Mouse (Mus musculus) frontal cortex, postnatal 10 days (tissue): ENCODE results near the gene Itgal.
"Not testable (repeated sequence)": the region's sequence is repeated elsewhere in the genome, so short reads cannot be mapped to it uniquely, and the experiment has no call there.

Experiments
- DNase-seq, 2 experiments: peaks; one replicate each; pipeline ENCODE4 v3.0.0; 2022; ENCODE audit warnings: low spot score in 2 of 2, mixed read lengths in 1 of 2

Gene Itgal

DNA sequence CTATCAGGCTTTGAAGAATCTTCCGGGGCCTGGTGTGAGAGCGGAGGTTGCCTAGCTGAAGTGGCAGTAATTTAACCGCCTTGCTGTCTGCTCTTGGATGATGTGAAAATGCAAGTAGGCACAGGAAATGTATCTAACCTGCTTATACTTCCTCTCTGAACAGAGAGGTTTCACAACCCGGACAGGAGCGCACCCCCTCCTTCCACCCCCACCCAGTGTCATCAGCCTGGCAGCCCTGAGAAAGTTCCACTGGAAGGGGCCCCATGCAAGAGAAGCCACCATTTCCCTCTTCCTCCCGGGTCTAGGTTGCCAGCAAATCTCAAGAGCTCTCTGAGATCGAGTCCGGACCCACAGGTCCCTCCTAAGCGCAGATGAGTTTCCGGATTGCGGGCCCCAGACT, at the start of gene Itgal:
Gene Itgal (plus strand): TSS at position 163 of the 400 bp plus-strand sequence.
- DNase-seq: no peak

DNA sequence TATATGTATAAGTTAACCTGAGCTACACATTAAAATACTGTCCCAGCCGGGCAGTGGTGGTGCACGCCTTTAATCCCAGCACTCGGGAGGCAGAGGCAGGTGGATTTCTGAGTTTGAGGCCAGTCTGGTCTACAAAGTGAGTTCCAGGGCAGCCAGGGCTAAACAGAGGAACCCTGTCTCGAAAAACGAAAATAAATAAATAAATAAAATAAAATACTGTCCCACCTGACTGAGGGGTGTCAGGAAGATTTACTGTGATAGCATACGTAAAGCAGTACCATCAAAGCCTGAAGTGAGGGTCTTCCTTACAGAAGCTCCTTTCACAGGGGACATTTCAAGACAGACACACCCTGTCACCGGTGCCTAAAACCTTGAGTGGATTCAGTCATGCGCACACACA, 45.5 kb upstream of the Itgal start:
- DNase-seq: not testable (repeated sequence)

DNA sequence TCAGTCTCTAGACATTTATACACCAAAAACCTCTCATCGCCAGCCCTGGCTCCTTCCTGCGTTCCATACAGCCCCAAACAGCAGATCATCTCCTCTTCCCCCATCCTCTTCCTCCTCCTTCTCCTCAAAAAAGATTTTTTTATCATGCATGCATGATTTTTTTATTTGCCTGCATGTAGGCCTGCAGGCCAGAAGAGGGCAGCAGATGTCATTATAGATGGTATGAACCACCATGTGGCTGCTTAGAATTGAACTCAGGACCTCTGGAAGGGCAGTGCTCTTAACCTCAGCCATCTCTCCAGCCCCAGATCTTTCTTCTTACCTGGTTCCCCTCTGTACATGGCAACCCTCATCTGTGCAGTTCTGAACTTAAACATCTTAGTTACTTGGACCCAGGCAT, 43.6 kb upstream of the Itgal start:
- DNase-seq: no peak

DNA sequence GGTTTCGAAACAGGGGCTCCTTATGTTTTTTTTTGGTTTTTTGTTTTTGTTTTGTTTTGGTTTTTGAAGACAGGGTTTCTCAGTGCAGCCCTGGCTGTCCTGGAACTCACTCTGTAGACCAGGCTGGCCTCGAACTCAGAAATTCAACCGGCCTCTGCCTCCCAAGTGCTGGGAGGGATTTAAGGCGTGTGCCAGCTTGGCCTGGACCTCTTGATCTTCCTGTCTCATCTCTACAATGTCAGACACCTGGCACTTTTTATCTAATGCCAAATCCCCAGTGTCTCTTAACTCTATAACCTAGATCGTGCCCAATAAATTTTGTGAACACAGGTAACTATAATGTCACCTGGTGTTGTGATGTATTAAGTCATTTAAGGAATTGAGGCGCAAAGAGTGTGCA, 42.7 kb upstream of the Itgal start:
- DNase-seq: no peak

DNA sequence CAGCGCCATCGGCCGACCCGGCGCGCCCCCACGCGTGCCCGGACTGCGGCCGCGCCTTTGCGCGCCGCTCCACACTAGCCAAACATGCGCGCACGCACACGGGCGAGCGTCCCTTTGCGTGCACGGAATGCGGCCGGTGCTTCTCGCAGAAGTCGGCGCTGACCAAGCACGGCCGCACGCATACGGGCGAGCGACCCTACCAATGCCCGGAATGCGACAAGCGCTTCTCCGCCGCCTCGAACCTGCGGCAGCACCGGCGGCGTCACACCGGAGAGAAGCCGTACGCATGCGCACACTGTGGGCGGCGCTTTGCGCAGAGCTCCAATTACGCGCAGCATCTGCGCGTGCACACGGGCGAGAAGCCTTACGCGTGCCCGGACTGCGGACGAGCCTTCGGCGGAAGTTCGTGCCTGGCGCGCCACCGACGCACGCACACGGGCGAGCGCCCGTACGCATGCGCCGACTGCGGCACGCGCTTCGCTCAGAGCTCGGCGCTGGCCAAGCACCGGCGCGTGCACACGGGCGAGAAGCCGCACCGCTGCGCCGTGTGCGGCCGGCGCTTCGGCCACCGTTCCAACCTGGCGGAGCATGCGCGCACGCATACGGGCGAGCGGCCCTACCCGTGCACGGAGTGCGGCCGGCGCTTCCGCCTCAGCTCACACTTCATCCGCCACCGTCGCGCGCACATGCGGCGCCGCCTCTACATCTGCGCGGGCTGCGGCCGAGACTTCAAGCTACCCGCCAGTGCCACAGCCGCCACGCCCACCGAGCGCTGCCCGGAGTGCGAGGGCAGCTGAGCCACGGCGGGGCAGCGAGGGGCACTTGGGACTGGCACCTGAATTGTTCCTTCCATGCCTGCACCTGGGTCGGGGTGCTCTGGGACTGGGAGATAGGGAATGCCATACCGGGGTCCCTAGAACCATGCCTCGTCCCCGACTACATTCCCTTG, 42.0 kb upstream of the Itgal start:
- peak; percentile 91 to 95 for DNase-seq

DNA sequence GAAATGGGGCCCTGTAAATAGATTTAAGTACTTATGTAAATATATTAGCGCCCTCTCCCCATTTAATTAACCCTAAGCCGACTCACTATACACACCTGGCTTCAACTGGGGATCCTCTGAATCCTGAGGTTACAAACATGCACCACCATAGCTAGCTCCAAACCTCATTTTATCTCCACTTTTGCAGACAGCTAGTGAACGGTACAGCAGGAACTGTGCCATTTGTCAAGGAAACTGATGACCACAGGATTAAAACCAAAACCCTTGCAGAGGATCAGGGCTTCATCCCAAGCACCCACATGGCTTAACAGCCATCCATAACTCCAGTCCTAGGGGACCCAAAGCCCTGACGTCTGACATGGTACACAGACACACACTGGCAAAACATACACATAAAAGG, 41.1 kb upstream of the Itgal start:
- no peak for DNase-seq

DNA sequence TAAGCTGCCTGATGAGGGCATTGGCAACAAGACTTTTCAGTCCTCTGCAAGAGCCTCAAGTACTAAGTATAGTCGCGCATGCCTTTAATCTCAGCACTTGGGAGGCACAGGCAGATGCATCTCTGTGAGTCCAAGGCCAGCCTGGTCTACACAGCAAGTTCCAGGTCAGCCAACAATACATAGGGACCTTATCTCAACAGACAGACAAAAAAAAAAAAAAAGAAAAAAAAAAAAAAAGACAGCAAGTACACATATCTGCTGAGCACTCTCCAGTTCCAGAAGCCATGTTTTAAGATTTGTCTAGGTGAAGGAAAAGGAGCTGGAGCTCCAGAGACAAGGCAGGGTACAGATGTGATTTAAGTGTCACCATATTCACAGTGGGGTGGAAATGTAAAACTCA, 40.1 kb upstream of the Itgal start:
- no peak for DNase-seq

DNA sequence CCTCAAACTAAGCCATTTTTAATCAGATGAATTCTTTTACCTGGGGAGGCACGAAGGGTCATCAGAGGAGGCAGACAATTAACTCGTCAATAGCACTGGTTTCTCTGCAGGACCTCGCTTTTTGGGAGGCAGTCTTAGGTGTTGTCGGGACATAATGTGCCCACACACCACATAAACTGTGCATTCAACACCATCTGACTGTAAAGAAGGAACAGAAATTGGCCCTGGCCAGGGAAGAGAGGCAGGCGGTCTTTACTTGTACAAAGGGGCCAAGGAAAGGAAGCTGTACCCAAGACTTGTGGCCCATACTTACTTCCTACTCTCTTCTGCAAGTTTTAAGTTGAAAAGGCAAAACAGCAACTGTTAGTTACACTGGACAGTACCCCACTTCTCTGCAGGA, 39.5 kb upstream of the Itgal start:
- DNase-seq: no peak

DNA sequence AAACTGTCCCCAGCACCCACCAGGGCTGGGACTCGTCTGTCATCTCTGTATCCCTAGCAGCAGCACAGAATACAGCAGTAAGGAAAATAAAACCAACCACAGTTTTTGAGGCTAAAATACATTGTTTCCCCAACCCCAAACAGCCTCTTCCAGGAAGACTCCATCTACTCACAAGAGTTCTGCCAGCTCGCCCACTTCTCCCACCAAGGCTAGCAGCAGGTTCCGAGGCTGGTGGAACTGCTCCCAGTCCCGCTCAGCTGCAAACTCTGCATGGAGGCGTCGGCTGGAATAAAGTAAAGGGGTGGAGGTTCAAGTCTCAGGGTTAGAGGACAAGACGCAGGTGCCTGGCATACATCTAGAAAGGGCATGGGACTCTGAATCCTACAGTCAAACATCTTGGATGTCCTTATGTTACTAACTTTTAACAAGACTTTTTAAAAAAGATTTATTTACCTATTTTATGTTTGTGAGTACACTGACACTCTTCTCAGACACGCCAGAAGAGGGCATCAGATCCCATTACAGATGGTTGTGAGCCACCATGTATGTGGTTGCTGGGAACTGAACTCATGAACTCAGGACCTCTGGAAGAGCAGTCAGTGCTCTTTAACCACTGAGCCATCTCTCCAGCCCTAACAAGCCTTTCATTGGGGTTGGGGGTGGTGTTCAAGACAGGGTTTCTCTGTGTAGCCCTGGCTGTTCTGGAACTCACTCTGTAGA, 36.7 kb upstream of the Itgal start:
- no peak for DNase-seq

DNA sequence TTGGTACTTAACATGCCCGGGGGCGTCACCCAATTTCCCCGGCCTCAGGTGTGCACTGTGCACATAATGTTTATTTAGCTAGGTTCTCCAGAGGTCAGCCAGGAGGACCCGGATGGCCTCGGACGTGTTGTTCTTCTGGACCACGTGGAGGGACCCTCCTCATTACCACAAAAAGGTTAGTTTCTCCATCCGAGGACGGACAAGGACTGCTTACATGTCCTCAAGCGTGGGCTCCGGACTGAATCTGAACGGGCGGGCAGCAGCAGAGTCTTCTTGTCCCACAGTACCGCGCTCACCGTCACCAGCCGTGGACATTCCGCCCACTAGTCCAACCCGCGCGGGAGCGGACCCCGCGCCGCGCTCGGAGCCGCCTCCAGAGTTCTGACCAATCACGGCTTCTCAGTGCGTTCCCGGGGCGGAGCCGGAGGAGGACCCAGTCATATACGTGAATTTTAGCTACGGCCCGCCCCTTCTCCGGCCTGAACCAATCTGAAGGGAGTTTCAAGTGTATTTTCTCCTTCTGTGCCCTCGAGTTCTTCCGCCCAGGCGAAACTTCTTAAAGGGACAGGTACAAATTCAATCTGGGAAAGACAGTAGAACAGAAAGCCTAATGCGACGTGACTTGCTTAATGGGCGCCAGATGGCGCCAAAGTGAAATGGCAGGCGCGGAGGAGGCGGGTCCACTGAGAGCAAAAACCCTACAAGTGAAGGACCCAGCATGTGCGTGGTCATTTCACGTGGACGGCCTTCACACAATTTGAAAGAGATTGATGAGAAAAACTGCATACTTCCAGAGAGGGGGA, 35.5 kb upstream of the Itgal start, which contains the start of gene Dctpp1:
Gene Dctpp1 (minus strand): TSS at position 401 of the 803 bp plus-strand sequence.
- DNase-seq: peak; percentile 97 to 98

DNA sequence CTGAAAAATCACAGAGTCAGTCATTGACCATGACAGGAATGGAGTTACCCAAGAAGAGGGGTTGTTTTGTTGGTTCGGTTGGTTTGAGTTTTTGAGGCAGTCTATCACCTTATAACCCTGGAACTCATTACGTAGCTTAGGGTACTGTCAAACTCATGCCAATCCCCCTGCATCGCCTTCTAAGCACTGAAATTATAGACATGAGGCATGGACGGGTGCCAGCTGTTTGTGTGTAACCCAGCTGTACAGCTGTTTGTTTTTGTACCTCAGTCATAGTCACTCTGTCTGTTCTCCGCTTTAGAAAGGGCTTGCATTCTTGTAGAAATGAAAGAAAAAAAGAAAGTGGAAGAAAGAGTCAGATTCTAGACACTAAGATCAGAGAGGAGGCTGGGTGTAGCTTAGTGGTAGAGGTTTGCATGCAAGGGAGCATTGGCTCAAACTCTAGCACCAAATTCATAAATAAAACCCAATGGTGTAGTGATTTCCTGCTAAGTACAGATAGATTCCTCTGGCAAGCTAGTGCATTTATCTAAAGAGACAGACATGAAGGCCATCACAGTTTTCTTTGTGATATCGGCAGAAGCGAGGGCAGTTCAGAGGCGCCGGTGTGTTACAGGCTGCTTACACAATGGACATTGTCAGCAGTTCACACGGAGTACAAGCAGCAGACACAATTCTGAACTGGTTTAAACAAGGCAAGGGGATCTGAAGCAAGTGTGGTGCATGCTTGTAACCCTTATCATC, 33.7 kb upstream of the Itgal start:
- DNase-seq: no peak

DNA sequence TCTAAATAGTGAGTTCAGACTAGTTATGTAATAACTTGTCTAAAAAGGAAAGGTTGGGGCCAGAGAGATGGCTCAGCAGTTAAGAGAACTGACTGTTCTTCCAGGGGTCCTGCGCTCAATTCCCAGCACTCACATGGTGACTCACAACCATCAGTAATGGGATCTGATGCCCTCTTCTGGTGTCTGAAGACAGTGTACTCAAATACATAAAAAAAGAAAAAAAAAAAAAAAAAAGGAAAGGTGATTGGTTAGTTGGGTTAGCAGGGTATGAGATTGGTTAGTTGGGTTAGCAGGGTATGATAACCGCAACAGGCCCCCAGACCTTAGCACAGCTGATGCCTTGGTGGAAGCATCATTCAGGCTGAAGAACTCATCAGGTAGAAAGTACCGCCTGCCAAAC, 32.5 kb upstream of the Itgal start:
- no peak for DNase-seq

DNA sequence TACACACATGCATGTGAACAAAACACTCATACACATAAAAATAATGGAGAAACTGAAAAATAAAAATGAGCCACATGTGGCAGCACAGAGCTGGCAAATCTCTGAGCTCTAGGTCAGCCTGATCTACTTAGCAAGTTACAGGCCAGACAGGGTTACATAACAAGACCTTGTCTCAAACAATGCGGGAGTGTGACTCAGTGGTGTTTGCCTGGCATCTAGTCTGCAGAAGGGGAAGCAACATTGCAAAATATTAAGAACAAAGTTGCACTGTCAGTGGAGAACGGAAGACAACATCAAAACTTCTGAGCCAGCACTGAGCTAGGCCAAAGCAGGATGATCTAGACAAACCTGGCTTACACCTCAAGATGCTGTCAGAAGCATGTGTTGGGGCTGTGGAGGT, 25.8 kb upstream of the Itgal start:
- no peak for DNase-seq

DNA sequence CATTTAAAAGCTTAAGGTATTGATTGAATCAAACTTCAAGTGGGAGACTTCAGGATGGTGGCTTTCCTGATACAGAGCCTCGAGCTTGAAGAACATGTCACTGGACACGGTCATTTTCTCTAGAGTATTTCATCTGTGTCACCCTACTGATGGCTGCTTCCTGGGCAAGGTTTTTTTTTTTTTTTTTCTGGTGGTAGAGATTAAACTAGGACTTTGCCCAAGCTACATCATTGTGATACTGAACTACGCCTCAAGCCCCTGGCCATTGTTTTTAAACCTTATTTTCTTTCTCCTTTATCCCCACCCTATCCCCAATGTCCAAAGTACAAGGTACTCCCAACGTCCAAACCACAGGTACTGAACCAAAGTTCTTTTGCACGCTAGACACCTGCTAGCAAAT, 25.4 kb upstream of the Itgal start:
- no peak for DNase-seq

DNA sequence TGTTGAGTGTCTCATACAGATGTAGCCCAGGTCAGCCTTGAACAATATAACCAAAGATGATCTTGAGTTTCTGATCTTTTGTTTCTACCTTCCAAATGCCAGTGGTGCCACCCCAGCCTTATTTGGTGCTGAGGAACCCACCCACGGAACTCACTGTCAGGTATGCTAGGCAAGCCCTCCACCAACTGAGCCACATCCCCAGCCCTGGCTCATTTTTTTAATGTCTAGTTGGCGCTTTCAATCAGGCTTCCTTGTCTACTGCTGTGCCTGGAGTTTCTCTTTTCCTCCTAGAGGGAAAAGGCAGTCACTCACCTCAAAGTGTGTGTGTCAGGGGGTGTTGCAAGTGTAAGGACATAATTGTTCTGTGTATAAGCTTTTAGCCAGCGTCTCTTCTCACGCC, 25.0 kb upstream of the Itgal start:
- DNase-seq: no peak

DNA sequence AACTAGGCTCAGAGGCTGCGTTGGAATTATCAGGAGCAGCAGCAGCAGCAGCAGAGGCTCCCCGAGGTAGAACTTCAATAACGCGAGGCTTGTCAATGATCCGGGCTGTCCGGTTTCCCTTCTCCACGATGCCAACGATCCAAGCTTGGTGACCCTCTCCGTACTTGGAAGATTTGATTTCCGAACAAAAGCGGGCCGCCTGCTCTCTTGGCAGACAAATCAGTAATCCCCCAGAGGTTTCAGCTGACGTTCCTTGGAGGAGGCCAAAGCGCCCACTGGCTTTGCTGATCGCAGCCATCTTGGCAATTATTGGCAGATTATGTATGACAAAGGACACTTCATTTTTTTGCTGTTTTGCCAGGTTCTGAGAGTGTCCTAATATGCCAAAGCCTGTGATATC, 23.5 kb upstream of the Itgal start:
- no peak for DNase-seq

DNA sequence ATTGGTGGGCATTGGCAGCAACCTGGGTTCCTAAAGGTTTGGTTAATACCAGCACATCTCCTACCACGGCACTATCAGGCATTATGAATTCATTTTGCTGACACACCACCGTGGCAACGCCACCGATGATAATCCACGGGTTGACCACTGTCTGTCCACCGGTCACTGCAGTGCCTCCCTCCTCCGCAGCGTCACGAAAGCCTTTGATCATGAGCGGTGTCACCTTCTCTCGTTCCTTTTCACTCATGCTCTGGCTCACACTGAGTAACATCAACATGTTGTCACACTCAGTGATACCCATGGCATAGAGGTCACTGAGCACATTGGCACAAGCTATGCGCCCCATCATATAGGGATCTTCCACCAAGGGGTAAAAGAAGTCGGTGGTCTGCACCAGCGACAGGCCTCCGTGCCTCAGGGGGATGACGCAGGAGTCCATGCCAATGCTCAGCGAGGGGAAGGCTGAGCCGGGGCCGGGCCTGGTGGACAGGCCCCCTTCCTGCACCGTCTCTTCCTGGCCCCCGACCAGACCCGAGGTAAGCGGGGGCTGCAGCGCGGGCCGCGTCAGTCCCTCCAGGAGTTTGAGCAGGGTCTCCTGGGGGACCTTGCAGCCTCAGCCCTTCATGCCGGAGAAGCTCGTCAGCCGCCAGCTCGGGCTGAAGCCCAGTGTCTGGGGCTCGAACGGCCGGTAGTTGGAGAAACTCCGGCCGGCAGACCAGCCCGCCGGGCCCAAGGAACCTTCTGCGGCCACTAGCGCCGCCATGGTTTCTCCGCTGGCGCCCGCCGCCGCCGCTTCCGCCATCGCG, 22.7 kb upstream of the Itgal start:
- no peak for DNase-seq

DNA sequence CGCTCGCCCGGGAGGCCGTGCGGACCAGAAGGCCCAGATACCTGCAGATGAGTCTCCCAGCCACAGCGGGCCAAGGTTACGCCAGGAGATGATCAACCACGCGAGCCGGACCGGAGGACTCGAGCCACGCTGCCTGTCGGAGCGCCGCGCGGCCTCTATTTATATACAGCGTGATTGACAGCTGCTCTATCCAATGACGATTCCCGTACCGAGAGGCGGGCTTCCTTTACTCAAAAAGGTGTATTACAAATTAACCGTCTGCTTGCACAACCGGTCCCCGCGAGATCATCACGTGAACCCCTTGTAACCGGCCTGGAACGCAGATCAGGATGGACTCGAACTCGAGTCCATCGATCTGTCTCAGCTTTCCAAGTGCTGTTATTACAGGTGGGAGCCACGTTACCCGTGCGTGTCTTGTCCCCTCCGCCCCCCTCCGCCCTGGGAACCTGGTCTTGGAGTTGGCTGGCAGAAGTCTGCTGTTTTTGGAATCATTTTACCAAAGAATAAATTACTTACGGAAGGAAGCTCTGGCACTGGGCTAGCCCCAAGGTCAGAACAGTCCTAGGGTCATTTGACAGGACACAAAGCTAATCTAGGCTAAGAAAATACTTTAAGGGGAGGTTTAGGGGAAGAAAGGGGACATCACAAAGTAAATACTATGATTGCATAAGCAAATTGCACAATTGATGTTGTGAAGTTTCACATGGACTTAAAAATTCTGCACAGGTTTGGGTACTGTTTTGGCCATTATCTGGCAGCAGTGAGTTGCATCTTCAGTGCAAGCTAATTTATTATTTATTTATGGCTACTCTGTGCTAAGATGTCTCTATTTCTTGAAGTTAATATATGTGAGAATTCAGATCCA, 21.9 kb upstream of the Itgal start, which contains the start of gene Sephs2:
Gene Sephs2 (minus strand): TSS at position 131 of the 865 bp plus-strand sequence.
- DNase-seq: peak; percentile 84 to 89

DNA sequence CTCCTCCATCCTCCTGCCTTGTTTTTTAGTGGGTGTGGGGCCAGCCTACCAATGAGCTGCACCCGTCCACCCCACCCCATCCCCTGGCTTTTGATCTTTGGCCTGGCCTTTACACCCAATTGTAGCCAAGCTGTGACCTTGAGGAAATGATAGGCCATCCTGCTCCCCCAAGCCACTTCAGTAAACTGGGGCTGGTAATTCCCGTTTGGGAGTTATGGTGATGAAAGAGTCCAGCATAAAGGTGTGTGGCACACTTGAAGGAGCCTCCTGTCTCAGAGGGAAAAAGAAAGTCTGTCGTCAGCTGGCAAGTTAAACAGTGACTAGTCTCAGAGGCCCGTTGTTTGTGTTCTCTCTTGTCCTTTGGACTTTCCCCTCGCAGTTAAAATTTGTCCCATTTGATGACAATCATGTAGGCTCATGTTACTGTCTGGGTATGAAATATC, 19.5 kb upstream of the Itgal start:
- no peak for DNase-seq
